Mouse (Mus musculus) erythroid progenitor cell, adult 5-6 weeks (primary cell): ENCODE results near the gene Llph. TPM values are rescaled to one million over a fixed set of nuclear protein-coding genes. Genes with fewer than 3 reads are reported as not detected.

ENCODE experiments used
- ATAC-seq: replicated peaks from 2 replicates; pipeline ENCODE4 v1.8.0; 2016; ENCODE audit warnings: moderate number of reproducible peaks, mild to moderate bottlenecking, moderate TSS enrichment, inconsistent platforms; ENCODE audit not compliant: poor library complexity, low FRiP score, severe bottlenecking
- total RNA-seq, 2 experiments: library from RNA; stranded (forward) in 1 of 2; stranded (reverse) in 1 of 2; fragments of 150-400 nt in 1 of 2; fragments of 186-747, 209-891 nt in 1 of 2; gene quantifications; 2 replicates each; pipeline versions ENCODE4 v1.2.3 to v1.2.4; 2015 to 2017; ENCODE audit warnings: low replicate concordance in 2 of 2

Gene Llph
- total RNA-seq (2015; ENCODE audit: low replicate concordance) (21.3 and 27.7 TPM in 2 replicates), total RNA-seq (2017; ENCODE audit: low replicate concordance) (10.3 and 23.2 TPM in 2 replicates)

DNA sequence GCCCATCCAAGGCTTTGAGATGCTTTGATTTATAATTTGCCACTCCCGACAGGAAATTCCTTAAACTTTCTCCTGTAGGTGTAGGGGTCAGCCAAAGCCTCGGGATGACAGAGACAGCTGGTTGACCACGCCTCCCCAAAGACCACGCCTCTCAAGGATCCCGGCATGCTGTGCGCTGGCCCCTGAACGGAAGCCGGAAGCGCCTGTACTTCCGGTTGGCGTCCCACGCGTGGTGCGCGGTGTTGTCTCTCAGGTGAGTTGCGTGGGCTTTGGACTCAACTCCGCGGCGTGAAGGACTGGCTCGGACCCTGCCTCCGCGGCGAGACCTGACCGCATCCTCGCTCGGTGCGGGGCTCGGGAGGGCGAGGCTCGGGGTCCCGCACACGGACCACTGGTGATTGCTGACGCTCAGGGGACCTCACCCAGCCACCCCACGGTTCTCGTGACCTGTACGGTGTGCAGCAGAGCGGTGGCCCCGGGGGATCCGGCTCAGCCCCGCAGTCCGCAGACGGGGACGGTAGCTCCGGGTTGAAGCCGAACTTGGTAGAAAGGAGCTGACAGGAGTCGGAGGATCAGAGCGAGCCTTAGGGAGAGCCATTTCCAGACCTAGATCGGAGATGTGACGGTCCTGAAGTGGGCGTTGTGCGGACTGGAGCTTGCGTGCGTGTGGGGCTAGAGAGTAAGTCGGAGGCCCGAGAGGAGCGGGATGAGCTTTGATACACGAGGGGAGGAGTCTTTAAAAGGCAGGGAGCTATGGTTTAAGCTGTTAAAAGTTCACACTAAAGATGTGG is at the start of gene Llph:
Gene Llph (plus strand): TSS at position 200 of the 791 bp plus-strand sequence.
- ATAC-seq, result peak; percentile 96

DNA sequence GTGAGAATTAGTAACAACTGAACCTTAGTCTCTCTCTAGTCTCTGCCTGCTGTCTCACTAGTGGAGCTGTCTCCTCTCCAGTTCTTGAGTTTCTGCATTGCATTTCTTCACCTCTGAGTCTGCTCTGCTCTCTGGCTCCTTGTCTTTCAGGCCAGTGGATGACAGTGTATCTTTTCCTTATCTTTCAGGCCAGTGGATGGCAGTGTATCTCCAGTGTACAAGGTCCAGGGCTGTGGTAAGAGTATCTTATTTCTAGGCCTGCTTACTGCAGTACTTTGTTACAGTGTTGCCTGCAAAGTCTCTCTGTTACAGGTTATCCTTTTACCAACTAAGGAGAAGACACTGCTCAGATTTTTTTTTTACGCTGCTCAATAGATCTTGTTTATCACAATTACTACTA is 44.0 kb upstream of the Llph start:
- no peak for ATAC-seq

DNA sequence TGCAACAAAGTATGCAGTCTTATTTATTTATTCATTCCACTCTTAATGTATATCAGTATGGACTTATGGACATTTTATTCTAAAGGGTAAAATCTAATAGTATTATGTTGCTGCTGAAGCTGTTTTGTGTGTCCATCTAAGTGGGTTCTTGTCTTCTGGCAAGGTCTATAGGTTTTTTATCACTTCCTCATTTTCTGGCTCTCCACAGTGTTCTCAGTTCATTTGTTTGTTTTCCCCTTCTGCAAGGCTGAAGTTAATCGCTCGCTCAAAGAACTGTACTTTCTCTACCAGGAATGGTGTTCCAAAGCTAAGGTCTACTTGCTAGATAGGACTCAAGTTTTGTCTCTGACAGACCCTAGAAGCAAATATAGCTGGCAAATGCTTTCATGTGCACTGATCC is 43.5 kb upstream of the Llph start:
- ATAC-seq, result no peak

DNA sequence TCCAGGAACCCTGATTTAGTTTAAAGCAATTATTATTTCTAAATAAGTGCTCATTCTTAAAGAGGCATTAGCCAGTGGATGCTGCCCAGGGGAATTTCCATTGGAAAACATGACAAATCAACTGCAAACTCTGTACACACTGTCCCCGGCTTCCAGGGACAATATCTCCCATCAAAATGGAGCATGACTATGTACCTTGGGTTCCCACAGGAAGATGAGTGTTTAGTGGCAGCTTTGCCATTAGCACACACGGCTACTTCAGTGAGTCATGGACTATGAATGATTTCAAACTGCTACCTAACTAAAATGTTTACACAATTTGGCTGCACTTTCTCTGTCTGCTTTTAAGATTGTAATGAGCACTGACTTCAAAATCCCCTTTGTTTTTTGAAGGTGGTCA is 38.4 kb upstream of the Llph start:
- ATAC-seq, result no peak

DNA sequence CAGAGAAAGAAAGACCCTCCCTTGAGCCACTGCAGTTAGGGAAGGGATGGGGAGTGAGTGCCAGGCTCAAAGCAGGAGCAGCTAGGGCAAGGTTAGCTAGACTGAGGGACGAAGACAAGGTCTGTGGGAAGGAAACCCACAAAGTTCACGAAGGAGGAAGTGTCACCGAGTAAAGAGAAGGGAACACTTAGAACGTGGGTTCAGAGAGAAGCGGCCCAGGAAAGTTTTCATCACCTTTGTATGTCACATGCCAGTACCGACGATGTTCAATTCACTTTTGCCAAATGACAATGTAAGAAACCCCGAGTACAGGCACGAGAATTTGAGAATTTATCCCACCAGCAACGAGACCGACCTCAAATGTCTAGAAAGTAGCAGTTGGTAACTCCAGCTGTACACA is 37.6 kb upstream of the Llph start:
- no peak for ATAC-seq

DNA sequence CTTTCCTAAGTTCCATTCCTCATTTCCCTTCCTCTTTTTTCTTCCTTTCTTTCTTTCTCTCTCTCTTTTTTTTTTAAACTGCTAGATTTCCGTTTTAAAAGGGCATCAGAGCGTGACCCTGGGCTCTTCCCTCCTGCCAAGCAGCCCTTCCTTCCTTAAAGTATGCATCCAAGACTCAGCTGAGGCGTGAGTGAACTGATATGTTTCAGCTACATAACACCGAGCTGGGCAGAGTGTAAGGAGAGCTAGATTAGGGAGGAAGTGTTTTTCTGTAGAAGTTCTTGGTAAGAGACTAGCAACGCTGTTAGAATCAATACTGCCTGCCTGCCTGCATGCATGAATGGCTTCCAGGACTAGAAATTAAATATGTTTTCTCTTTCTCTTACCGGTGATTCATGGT is 37.1 kb upstream of the Llph start:
- no peak for ATAC-seq

DNA sequence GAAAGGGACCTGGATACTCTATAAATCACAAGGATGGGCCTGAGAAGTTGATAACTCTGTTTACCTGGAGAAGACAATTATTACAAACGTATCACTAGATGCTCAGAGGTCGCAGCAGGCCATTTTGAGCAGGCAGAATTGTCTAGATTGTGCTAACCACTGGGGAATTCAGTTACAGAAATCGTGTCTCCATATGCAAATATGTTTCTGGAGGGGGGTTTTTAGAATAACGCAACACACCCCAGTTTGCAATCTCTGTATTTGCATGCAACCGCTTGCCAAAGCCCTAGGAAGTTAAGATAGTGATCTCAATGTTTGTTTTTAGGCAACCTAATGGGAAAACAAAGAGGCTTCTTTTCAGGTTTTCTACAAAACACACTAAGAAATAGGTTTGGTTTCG is 35.7 kb upstream of the Llph start:
- no peak for ATAC-seq

DNA sequence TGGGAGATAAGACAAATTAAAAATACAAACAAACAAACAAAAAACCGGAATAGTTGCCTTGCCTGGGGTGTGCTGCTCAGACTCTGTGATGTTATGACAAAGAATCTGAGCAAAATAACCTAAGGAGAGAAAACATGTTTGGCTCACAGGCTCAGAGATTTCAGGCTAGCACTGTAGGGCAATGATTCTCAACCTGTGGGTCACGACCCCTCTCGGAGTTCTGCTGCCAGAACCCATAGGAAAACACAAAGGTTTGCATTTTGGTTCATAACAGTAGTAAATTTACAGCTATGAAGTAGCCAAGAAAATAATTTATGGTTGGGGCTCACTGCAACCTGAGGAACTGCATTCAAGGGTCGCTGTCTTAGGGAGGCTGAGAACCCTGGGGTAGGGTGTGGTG is 34.6 kb upstream of the Llph start:
- no peak for ATAC-seq

DNA sequence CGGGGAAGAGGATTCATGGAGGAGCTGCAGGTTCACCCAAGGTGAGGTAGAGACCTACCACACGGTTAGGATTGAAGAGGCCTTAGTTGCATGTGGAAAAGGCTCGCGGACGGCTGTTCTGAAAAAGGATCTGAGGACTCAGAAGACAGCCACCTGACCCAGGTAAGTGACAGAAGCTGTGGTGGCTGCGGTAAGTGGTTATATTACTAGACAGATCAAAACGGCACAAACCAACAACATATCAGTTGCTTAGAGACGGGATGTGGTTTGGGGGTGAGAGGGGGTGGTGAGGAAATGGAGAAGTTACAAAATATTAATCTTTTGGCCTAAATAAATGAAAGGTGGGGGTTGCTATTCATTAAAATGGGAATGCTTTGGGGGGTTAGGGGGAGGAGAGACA is 33.6 kb upstream of the Llph start:
- no peak for ATAC-seq

DNA sequence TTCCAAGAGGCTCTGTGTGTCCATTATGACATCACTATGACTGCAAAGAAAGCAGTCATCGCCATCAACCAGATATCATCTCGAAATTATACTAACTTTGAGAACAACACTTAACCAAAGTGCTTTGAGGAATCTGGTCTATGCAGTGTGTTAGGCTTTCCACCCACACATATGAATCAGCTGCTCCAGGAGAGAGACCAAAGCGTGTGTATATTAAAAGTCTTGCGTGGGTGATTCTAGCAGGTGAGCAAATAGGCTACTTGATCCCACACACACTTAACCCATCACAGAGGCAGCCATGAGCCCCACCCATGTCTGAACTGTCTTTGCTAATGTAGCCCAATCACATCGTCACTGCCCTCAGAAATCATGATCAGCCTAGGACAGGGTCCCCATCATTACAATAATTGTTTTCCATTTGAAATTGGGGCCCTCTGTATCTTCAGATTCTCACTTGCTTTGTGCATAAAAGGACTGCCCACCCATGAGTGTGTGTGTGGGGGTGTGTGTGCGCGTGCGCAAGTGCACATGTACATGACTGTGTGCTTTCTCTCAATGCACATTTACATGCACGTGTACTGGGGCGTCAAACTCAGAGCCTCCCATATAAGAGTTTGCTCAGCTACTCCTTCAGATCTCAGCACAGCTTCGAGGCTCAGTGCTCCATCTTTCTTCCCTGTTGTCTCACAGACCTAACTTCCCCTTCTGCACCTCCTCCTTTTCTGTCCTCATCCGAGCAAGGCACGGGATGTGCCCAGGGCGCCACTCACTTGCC is 29.6 kb upstream of the Llph start:
- no peak for ATAC-seq

DNA sequence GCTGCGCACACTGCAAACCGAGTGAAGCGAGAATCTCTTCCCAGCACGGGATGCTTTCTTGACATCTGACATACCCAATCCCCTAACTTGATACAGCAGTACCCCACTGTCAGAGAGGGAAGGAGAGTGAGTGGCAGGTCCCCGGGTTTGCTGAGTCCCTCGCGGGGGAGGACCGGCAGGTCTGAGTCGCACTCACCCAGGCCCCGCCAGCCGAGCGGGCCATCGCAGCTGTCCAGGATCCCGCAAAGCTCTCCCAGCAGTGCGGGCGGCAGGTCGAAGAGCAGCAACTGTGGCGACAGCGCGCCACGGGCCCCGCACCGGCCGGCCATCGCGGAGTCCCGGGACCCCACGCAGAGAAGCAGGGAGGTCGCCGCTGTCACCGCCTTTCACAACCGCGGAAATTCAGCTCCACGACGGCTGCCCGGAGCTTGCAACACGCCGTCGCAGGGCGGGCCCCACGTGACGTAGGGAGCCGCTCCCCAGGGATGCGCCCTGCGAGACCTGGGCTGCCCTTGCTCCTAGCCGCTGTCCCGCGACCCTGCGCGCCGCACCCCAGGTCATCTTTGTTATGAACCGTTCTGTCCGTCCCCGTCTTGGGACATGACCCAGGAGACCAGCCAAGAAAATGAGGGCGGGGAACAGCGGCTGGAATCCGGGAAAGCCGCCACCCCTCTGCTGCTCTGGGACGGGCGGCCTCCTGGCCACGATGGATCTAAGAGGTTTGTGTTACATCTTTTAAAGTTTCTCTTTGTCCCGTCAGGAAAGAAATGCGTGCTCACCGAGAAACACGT is 25.5 kb upstream of the Llph start, which contains the start of gene Tmbim4:
Gene Tmbim4 (plus strand): TSS at position 460 of the 791 bp plus-strand sequence.
- ATAC-seq, result peak; percentile 98

DNA sequence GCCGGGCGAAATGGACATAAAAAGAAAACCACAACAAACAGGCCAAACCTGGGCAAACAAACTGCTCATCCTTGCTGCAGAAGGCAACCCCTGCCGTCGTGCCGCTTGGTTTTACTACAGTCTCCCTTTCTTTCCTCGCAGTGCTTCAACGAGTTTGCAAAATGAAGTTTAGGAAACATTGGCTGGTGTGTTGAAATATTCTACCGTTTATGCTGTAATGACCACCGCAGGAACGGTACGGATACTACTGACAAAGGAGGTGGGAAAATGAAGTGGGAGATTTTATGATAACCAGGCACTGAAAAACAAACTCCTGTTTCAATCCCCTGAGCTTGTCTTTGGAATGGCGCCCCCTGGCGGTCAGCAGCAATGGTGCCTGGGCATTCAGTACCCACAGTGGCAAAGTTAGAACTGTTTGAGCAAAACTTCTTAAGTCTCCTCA is 24.9 kb upstream of the Llph start, which contains the start of gene Irak3:
Gene Irak3 (minus strand): TSS at position 170 of the 442 bp plus-strand sequence.
- peak; percentile 83 for ATAC-seq

DNA sequence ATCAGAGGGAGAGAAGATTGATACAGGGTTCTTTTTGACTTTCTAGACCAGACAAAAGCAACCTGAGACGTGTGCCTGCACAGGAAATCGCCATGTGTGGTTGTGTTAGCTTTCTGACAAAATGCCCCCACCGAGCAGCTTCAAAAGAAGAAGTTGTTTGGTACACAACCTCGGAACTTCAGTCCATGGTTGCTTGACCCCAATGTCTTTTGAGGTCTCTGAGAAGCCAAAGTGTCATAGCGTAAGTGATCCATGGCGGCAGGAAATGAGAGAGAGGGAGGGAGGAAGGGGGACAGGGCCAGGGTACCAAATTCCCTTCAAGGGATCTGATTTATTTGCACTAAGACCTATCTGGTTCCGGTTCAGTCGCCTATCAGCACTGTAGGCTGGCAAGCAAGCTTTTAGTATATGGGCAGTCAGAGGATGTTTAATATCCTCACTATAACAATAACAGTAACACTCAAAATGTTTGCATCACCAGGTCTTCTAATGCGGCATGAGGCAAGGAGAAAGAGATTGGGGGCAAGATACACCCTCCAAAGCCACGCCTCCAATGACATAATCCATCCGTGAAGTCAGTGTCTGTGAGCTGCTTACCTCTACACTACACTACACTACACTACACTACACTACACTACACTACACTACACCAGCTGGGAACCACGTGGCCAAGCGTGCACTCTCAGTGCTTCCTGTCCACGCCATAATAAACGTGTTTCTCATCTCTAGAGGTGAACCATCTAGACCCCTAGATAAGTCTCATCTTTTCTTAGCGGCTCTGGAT is 24.2 kb upstream of the Llph start:
- no peak for ATAC-seq

DNA sequence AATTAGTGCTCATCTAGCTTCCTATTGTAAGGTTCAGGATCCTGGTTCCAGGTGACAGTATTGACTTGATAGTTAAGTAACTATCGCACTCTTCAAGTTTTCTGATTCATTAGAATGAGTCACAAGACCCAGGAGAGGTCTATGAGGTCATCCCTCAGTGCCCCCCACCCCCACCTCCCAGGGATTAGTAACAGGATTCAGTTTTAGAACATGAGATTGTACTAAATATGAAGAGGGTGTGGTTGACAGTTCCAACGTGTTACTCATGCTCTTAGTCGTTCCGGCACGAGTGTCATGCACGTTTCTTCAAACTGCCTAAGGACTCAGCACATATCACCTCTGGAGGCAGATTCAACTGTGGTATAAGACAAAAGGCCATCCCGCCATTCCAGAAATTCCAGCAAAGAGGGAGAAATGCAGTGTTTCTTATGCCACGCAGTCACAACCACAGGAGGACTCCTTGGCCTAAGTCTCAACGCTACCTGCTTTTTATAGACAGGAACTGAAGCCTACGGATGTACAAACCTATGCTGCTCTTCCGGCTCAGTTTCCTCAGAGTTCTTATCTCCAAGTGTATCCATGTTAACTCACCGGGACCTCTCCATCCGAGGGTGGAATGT is 22.2 kb upstream of the Llph start:
- ATAC-seq, result no peak

DNA sequence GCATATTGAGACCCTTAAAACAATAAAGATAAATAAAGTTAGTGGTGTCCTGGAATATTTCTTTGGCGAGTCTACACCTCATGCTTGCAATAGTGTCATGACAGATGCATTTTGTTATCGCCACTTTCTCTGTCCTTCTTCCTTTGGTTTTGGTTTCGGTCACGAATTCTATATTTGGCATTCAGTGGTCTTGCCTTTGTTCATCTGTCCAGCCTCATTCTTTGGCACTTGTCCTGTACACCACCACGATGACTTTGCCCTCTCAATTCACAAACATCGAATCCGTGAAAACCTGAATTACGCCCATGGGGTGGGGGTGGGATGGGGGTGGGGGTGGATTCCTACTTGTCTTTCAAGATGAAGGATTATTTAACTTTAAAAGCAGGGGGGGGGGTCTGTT is 18.9 kb upstream of the Llph start:
- ATAC-seq, result no peak

DNA sequence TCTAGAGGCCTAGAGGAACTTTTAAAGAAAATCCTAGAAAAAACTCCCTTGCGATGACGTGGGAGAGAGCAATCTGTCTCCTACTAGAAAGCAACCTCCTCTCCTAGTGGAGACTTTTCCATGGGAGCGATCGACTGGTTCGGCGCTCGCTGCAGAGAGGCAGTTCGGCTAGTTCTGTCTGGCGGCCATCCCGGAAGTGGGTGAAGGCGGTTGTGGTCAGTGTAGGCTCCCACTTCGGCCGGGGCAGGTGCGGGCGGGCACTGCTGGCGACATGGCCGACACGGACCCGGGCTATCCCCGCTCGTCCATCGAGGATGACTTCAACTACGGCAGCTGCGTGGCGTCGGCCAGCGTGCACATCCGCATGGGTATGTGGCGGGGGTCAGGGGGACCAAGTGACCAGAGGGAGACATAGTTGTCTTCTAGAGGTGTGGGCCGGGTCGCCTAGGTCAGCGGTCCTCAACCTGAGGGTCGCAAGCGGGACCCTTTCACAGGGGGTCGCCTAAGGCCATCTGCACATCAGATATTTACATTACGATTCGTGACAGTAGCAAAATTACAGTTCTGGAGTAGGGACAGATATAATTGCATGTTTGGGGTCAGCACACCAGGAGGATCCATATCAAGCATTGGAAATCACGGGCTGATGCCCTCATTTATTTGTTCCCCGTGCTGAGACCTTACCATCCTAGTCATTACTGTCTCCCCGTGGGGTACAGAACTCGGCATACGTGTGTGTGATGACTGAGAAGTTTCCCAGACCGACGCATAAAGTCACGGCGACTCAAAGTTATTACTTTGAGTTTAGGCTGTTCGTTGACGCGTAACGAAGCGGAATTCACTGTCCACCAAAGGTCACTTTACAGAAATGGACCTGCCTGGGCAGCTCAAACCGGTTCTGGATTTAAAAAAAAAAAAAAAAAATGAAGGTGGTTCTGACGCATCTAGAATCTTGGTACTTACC is 18.0 kb upstream of the Llph start:
- ATAC-seq, result peak; percentile 79

DNA sequence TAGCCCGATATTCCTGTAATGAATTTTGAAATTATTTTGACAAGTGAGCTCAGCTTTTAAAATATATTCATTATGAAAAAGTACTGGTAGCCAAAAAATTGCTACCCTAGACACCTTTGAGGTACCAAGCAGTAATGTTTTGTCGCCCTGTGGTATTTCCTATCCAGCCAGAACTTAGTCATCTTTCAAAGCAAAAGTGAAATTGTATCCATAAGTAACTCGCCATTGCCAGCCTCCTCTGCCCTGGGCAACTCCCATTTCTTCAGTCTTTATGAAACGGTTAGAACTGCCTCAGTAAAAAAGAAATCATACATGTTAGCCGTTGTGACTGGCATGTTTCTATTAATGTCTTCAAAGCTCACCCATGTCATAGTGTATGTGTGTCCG is 17.3 kb upstream of the Llph start:
- ATAC-seq, result peak; percentile 47

DNA sequence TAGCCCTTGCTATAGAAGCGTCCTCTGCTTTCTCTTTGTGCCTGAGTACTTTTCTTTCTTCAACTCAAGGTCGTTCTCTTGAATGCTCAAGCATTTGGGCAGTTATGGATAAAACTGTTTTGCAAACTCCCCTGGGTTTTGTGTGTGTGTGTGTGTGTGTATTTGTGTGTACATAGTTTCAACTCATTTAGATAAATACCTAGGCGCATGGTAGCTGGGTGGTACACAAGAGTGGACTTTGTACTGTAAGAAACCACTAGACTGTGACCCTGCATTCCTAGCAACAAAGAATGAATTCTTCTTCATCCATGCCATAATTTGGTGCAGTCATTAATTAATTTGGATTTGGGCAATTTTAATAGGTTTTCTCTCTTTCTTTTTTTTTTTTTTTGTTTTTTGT is 16.8 kb upstream of the Llph start:
- no peak; the same call in 1 of the 2 replicates for ATAC-seq
